Mouse (Mus musculus) erythroblast, embryonic 14.5 days (primary cell): ENCODE results near the gene Cpa1. TPM values are rescaled to one million over a fixed set of nuclear protein-coding genes. Genes with fewer than 3 reads are reported as not detected.

Experiments
- H3K27me3 ChIP-seq: 2 replicates; pipeline ENCODE4 v1.6.1; 2012; ENCODE audit warnings: inconsistent platforms; ENCODE audit not compliant: control insufficient read depth
- H3K36me3 ChIP-seq: 2 replicates; pipeline ENCODE4 v1.6.1; 2012; ENCODE audit warnings: mild to moderate bottlenecking, inconsistent platforms; ENCODE audit not compliant: control insufficient read depth
- H3K4me1 ChIP-seq: 2 replicates; pipeline ENCODE4 v1.6.1; 2012; ENCODE audit warnings: inconsistent platforms; ENCODE audit not compliant: control insufficient read depth
- H3K4me3 ChIP-seq: replicated peaks from 2 replicates; pipeline ENCODE3; 2012; ENCODE audit warnings: moderate library complexity, mild to moderate bottlenecking, inconsistent platforms
- H3K9me3 ChIP-seq: 2 replicates; pipeline ENCODE4 v1.6.1; 2012; ENCODE audit warnings: low read length, inconsistent platforms, mixed read lengths; ENCODE audit not compliant: control insufficient read depth
- GATA1 ChIP-seq: IDR thresholded peaks from 2 replicates; pipeline ENCODE4 v1.6.1; 2012; ENCODE audit warnings: low read length, inconsistent platforms, mixed read lengths
- TAL1 ChIP-seq: IDR thresholded peaks from 3 replicates; pipeline ENCODE4 v1.6.1; 2012; ENCODE audit warnings: low read length, inconsistent platforms, mixed read lengths
- polyA plus RNA-seq: library from polyadenylated mRNA; stranded (reverse); fragments of >175 nt; gene quantifications from 2 replicates; pipeline ENCODE4 v1.2.3, GENCODE M21; 2012

Cpa1 gene
- polyA plus RNA-seq, 1 experiment = not detected

DNA sequence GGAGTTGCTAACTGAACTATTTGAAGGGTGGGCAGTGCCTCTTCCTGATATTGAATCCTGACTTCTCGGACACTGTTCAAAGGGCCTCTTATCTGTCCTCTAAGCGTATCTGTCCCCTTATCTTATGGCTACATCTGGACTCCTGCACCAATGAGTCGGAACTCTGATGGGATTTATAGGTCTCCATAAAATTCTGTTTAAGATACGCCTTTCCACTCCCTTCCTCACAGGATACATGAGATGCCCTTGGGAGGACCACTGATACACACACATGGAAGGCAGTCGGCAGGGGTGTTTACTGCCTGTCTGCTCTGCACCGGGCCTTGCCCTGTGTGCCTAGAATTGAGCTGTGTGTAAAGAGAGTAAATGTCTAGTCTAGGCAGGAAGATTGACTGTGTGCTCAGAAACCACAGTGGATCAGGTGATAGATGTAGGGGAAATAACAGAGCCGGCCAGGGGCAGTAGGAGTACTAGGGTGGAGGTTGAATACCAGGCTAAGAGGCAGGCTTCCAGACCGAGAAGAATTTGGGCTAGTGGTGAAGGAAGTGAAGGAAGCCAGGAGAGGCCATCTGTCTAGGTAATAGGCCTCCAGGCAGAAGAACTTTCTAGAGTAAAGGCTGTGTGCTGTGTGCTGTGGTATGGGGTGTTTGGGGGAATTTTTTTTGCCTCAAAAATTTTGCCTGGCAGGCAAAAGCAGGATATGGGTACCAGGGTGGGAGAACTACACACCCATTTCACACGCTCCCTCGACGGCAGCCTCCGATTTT, 4.9 kb downstream of the Cpa1 start:
- H3K27me3 ChIP-seq = no peaks in the 10 kb centered on the region
- no peak for TF ChIP-seq GATA1
- no peak for TF ChIP-seq TAL1
- H3K9me3 ChIP-seq = no peaks in the 10 kb centered on the region

GRCm38 (mm10) chr6:30644462-30644861, 5.4 kb downstream of the Cpa1 start:
- peaks cover under 1% of the 10 kb centered on the region; the same call in 1 of the 2 replicates for H3K4me1 ChIP-seq
- no peaks in the 10 kb centered on the region for H3K9me3 ChIP-seq
- H3K27me3 ChIP-seq = no peaks in the 10 kb centered on the region
- TF ChIP-seq TAL1 = no peak
- no peak for TF ChIP-seq GATA1
- no peak overlapping the region for H3K4me3 ChIP-seq
- H3K36me3 ChIP-seq = no peaks in the 10 kb centered on the region

More for the DNA sequence above, 4.9 kb downstream of the Cpa1 start:
- H3K4me1 ChIP-seq = peaks cover 6% of the 10 kb centered on the region
- no peaks in the 10 kb centered on the region for H3K36me3 ChIP-seq
- no peak overlapping the region for H3K4me3 ChIP-seq

- no peak for TF ChIP-seq GATA1
- no peak for TF ChIP-seq TAL1
- Histone ChIP-seq H3K4me3 (no peak overlapping the region), H3K27me3 (no peaks in the 10 kb centered on the region), H3K4me1 (no peaks in the 10 kb centered on the region; the same call in 1 of the 2 replicates), H3K36me3 (no peaks in the 10 kb centered on the region), H3K9me3 (no peaks in the 10 kb centered on the region)
These were observed 6.4 kb downstream of the Cpa1 start for GRCm38 (mm10) chr6:30645379-30645778.

DNA sequence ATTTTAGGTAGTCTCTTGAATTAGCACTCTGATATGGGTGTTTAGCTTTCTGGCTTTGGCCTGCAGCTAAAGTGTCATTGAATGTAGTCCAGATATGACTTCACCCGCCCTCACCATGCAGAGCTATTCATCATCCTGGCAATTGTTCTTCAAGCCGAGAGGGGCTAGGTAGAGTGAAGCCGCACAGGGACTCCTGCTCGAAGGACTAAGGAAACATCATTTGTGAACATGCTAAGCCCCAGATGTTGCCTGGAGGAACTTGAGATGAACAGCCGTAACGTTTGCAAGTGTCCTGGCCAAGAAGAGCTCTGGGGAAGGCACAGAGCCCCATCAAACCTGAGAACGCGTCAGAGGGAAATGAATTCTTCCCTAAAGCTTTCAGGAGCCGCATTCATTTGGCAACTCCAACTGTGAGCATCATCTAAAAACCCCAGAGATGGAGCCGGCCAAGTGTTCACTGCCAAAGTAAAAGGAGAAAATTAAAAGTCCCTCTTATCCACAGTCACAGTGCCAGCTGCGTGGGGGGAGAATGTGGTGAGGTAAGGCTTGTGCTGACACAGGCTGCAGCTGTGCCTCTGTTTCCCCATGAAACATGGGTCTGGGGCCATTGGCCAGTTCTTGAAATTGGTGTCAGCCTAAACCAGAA, 10.8 kb downstream of the Cpa1 start:
- Histone ChIP-seq H3K36me3 (no peaks in the 10 kb centered on the region), H3K27me3 (no peaks in the 10 kb centered on the region), H3K4me3 (no peak overlapping the region), H3K9me3 (no peaks in the 10 kb centered on the region), H3K4me1 (no peaks in the 10 kb centered on the region)
- TF ChIP-seq TAL1 (no peak), GATA1 (no peak)

- Histone ChIP-seq H3K4me3 (no peak overlapping the region), H3K36me3 (peaks cover 3% of the 10 kb centered on the region; the same call in 1 of the 2 replicates), H3K4me1 (no peaks in the 10 kb centered on the region), H3K9me3 (no peaks in the 10 kb centered on the region), H3K27me3 (no peaks in the 10 kb centered on the region)
- TF ChIP-seq TAL1 (no peak), GATA1 (no peak)
These were observed 13.6 kb downstream of the Cpa1 start for GRCm38 (mm10) chr6:30652425-30653188.

GRCm38 (mm10) chr6:30653518-30653917, 14.5 kb downstream of the Cpa1 start:
- H3K4me3 ChIP-seq = no peak overlapping the region
- peaks cover 3% of the 10 kb centered on the region; the same call in 1 of the 2 replicates for H3K36me3 ChIP-seq
- H3K4me1 ChIP-seq = no peaks in the 10 kb centered on the region; the same call in 1 of the 2 replicates
- no peaks in the 10 kb centered on the region for H3K27me3 ChIP-seq
- H3K9me3 ChIP-seq = no peaks in the 10 kb centered on the region
- TF ChIP-seq TAL1 (no peak), GATA1 (no peak)

- no peak for TF ChIP-seq TAL1
- TF ChIP-seq GATA1 = no peak
- Histone ChIP-seq H3K9me3 (no peaks in the 10 kb centered on the region), H3K4me1 (no peaks in the 10 kb centered on the region; the same call in 1 of the 2 replicates), H3K27me3 (no peaks in the 10 kb centered on the region), H3K4me3 (no peak overlapping the region), H3K36me3 (peaks cover 3% of the 10 kb centered on the region; the same call in 1 of the 2 replicates)
These were observed 15.4 kb downstream of the Cpa1 start for GRCm38 (mm10) chr6:30654402-30654859.

DNA sequence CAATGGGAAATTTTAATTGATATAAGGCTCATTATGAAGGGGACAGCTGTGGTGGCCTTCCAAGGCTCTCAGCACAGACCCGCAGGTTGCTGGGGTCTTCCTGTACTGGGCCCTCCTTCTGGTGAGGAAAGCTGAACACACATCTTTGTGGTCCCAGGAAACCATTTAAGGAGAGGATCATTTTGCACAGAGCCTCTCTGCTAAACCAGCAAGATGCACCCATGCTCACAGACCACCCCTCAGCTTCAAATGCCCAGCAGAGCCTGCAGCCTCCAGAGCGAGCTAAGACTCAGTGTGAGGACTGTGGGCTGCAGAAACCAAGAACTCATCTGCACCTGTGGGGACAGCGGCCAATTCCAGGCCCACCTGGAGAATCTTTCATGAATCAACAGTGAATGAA, 15.9 kb downstream of the Cpa1 start:
- Histone ChIP-seq H3K4me1 (no peaks in the 10 kb centered on the region; the same call in 1 of the 2 replicates), H3K9me3 (no peaks in the 10 kb centered on the region), H3K36me3 (peaks cover 3% of the 10 kb centered on the region; the same call in 1 of the 2 replicates), H3K4me3 (no peak overlapping the region), H3K27me3 (no peaks in the 10 kb centered on the region)
- TF ChIP-seq GATA1 = no peak
- TF ChIP-seq TAL1 = no peak
